Mouse (Mus musculus) embryonic facial prominence, embryonic 10.5 days (tissue): ENCODE measurements around the gene Mrpl12. TPM values are rescaled to one million over a fixed set of nuclear protein-coding genes. Genes with fewer than 3 reads are reported as not detected.
"Not testable (repeated sequence)": the region's sequence is repeated elsewhere in the genome, so short reads cannot be mapped to it uniquely, and the experiment has no call there.

Source experiments
- DNase-seq: peaks from one replicate; pipeline ENCODE4 v3.0.0-alpha.2; 2017; ENCODE audit warnings: low spot score
- H3K27ac ChIP-seq: fragments of 300-500 bp; sonication (generic); replicated peaks from 2 replicates; pipeline ENCODE4 v1.5.1; 2016; ENCODE audit warnings: mild to moderate bottlenecking
- H3K27me3 ChIP-seq: fragments of 300-500 bp; sonication (generic); replicated peaks from 2 replicates; pipeline ENCODE4 v1.6.1; 2016; ENCODE audit warnings: low read depth, mild to moderate bottlenecking; ENCODE audit not compliant: poor library complexity, severe bottlenecking
- H3K36me3 ChIP-seq: fragments of 300-500 bp; sonication (generic); replicated peaks from 2 replicates; pipeline ENCODE4 v1.6.1; 2016; ENCODE audit warnings: mild to moderate bottlenecking, moderate library complexity
- H3K4me1 ChIP-seq: fragments of 300-500 bp; sonication (generic); 2 replicates; pipeline ENCODE4 v1.6.1; 2016
- H3K4me3 ChIP-seq: fragments of 300-500 bp; sonication (generic); 2 replicates; pipeline ENCODE4 v1.5.1; 2016; ENCODE audit warnings: mild to moderate bottlenecking, moderate library complexity
- H3K9me3 ChIP-seq: fragments of 300-500 bp; sonication (generic); 2 replicates; pipeline ENCODE4 v1.6.1; 2016; ENCODE audit warnings: mild to moderate bottlenecking
- WGBS: fragments of 180-500 bp; shearing (Covaris S2); methylation state at CpG from one replicate; pipeline ENCODE4 v1.1.7; 2016; 5-methylcytosine and 5-hydroxymethylcytosine counted together
- polyA plus RNA-seq: library from polyadenylated mRNA; unstranded; fragments of >200 nt; fragmentation: Nextera tagmentation; extraction: Ambion mirVana; gene quantifications from 2 replicates; pipeline ENCODE4 v1.2.1, GENCODE M21; 2016

Gene Mrpl12
- polyA plus RNA-seq, 1 experiment from 2014 or later, result 206 TPM

DNA sequence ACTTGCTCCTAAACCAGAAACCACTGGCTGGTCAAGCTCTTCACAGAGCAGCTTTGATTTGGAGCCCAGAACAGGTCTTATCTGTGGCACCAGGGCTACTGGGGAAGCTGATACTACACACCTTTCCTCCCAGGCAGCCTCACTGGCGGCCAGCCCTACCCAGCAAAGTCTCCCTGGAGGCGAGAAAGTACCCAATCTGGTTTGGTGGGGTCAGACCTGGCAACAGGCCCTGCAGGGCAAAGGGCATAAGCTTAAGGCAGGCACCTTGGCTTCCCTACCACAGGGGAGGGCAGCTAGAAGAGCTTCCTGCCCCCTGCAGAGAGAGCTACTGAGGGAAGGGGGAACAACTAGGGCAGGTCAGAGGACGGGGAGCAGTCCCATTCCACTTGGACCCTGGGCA, 15.9 kb downstream of the Mrpl12 start:
- H3K27me3 ChIP-seq, result no peaks in the 10 kb centered on the region
- H3K36me3 ChIP-seq, result peaks cover 46% of the 10 kb centered on the region
- H3K27ac ChIP-seq, result no peak overlapping the region
- H3K4me3 ChIP-seq, result no peak overlapping the region
- H3K9me3 ChIP-seq, result no peaks in the 10 kb centered on the region
- DNase-seq, result peak; percentile 12
- peaks cover 6% of the 10 kb centered on the region; the same call in 1 of the 2 replicates for H3K4me1 ChIP-seq
- 19% methylated on average over 3 of the region's 3 CpGs for WGBS

- WGBS, result 69% methylated on average over 6 of the region's 6 CpGs
- peaks cover 39% of the 10 kb centered on the region for H3K36me3 ChIP-seq
- H3K4me1 ChIP-seq, result peaks cover 6% of the 10 kb centered on the region; the same call in 1 of the 2 replicates
- DNase-seq, result peak; percentile 11
- H3K4me3 ChIP-seq, result no peak overlapping the region
- H3K27me3 ChIP-seq, result no peaks in the 10 kb centered on the region
- no peaks in the 10 kb centered on the region for H3K9me3 ChIP-seq
- no peak overlapping the region for H3K27ac ChIP-seq
These were observed 16.6 kb downstream of the Mrpl12 start for GRCm38 (mm10) chr11:120501018-120501417.

- H3K4me1 ChIP-seq, result peaks cover 6% of the 10 kb centered on the region; the same call in 1 of the 2 replicates
- WGBS, result 94% methylated on average over 4 of the region's 4 CpGs
- no peaks in the 10 kb centered on the region for H3K9me3 ChIP-seq
- H3K27me3 ChIP-seq, result no peaks in the 10 kb centered on the region
- H3K36me3 ChIP-seq, result peaks cover 32% of the 10 kb centered on the region
- no peak overlapping the region for H3K4me3 ChIP-seq
- DNase-seq, result peak; percentile 7
- no peak overlapping the region for H3K27ac ChIP-seq
These were observed 17.3 kb downstream of the Mrpl12 start for GRCm38 (mm10) chr11:120501701-120502100.

DNA sequence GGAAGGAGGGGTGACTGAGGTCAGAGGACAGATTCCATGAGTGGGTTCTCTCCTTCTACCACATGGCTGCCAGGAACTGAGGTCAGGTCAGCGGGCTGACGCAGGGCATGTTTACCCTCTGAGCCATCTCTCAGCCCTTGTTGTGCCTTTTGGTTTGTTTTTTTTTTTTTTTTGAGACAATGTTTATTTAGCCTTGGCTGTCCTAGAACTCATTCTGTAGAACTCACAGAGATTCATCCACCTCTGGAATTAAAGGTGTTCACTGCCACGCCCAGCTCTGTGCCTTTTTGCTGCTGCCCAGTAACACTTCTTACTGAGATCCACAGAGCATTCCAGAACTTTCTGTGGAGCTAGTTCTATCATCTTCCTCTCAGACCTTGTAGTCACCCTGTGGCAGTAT, 21.2 kb downstream of the Mrpl12 start:
- Histone ChIP-seq H3K4me3 (no peak overlapping the region), H3K9me3 (no peaks in the 10 kb centered on the region), H3K4me1 (peaks cover 14% of the 10 kb centered on the region), H3K27ac (no peak overlapping the region), H3K36me3 (no peaks in the 10 kb centered on the region), H3K27me3 (no peaks in the 10 kb centered on the region)
- DNase-seq, result no peak
- WGBS, result 86% methylated on average over 3 of the region's 3 CpGs

DNA sequence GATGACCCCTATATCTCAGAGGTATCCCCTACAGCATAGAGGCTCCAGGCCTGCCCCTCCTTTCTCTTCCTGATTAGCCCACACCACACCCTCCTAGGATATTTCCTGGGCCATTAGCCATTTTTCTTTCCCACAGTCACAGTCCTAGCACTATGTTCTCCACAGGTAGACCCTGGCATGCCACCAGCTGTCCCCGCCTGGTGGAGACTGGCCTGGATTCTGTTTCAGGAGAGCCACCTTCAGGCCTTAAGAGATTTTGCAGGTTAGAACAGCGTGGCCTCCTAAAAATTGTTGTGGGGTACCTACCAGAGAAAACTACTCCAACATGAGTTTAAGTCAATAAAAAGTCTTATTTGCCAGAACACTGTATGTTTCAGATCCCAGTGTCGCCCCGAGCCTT, 22.5 kb downstream of the Mrpl12 start:
- peaks cover 21% of the 10 kb centered on the region for H3K4me1 ChIP-seq
- H3K36me3 ChIP-seq, result no peaks in the 10 kb centered on the region
- H3K27me3 ChIP-seq, result 0 out of 2 replicates have a peak, but pooled peaks cover 4% of the 10 kb centered on the region
- no peak overlapping the region for H3K27ac ChIP-seq
- H3K9me3 ChIP-seq, result no peaks in the 10 kb centered on the region
- peak; percentile 15 for DNase-seq
- H3K4me3 ChIP-seq, result no peak overlapping the region
- 63% methylated on average over 4 of the region's 4 CpGs for WGBS

DNA sequence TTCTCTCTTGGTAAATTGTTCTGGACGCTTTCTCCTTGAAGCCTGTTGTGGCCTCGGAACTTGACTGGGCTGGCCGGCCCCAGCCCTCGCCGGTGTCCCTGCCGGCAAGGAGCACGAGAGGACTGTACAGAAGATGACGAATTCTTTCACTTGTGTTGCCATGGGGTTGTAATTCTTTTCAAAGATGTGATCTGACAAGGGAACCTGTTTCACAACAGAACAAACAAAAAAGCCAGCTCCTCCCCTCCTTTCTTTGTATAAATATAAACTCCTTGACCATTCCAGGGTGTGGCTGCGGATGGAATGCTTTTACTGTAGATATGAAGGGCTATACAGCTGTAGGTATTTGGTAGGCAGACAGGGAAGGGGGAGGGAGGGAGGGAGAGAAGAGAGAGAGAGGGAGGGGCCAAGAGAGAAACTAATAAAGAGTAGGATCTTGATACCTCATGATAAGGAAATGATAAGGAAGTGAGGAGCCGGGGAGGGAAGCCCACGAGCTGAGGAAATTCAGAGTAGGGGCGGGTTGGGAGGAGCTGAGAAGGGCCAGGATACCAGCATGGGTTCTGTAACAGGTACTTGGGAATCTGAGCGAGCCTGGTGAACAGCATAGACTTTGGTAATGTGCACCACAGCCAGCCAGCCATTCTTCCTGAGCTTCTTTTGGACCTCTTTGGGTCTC, 23.3 kb downstream of the Mrpl12 start:
- no peaks in the 10 kb centered on the region for H3K9me3 ChIP-seq
- 86% methylated on average over 13 of the region's 13 CpGs for WGBS
- H3K4me1 ChIP-seq, result peaks cover 23% of the 10 kb centered on the region
- H3K36me3 ChIP-seq, result no peaks in the 10 kb centered on the region
- no peak overlapping the region for H3K4me3 ChIP-seq
- H3K27ac ChIP-seq, result no peak overlapping the region
- DNase-seq, result peak; percentile 7
- 0 out of 2 replicates have a peak, but pooled peaks cover 4% of the 10 kb centered on the region for H3K27me3 ChIP-seq

DNA sequence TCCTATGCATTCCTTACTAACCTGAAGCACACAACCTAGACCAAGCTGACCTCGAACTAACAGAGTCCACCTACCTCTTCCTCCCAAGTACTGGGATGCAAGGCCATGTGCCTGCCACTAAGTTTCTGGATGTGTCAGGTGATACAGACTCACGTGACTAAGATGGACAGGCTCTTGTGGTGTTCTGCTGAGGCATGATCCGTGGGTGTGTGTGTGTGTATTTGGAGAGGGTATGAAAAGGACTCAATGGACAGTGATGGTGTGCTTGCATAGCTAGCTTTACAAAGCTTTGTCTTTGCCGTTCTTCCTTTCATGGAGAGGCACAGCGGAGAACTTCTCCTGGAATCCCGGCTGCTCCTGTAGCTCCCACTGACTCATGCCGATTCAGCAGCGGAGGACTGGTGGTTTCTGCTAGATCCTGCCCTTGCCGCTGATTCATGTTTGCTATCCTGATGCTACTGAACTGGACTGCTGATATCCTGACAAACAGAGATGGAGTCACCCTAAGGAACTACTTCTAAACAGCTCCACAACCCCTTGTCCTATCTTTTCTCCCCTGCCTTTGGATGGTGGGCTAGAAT, 24.0 kb downstream of the Mrpl12 start:
- 0 out of 2 replicates have a peak, but pooled peaks cover 4% of the 10 kb centered on the region for H3K27me3 ChIP-seq
- no peaks in the 10 kb centered on the region for H3K36me3 ChIP-seq
- H3K27ac ChIP-seq, result no peak overlapping the region
- H3K4me3 ChIP-seq, result no peak overlapping the region
- DNase-seq, result peak; percentile 7
- WGBS, result 92% methylated on average over 9 of the region's 9 CpGs
- H3K9me3 ChIP-seq, result no peaks in the 10 kb centered on the region
- peaks cover 29% of the 10 kb centered on the region for H3K4me1 ChIP-seq

- Histone ChIP-seq H3K4me1 (peaks cover 29% of the 10 kb centered on the region), H3K4me3 (peak overlapping the region; percentile 48), H3K9me3 (no peaks in the 10 kb centered on the region), H3K36me3 (no peaks in the 10 kb centered on the region), H3K27ac (no peak overlapping the region), H3K27me3 (0 out of 2 replicates have a peak, but pooled peaks cover 4% of the 10 kb centered on the region)
- 27% methylated on average over 4 of the region's 4 CpGs for WGBS
- peak; percentile 10 for DNase-seq
These were observed 25.5 kb downstream of the Mrpl12 start for GRCm38 (mm10) chr11:120509940-120510339.

DNA sequence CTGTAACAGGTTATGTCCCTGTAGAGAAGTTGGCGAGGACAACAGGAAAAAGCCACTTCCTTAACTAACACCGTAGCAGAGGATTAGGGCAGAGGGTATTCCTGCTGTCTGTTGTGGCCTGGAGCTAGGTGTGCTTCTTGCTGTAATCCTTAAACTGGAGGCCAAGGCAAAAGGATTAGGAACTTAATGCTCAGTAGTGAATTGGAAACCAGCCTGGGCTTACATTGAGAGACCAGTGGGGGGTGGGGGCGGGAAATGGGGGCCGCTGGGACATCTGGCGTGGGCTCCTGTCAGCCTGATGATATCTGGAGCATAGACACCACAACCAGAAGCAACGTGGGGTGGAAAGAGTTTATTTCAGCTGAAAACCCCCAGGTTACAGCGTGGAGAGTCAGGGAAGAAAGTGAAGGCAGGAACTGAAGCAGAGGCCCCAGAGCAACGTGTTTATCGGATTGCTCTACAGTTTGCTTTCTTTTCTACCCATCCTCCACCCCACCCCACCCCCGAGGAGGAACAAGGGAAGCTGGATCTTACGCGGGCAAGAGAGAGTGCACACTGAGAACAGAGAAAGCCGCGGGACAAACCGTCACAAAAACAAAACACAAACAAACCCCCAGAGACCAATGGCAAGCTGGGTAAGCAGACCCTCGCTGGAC, 26.1 kb downstream of the Mrpl12 start:
- WGBS, result 4% methylated on average over 16 of the region's 16 CpGs
- Histone ChIP-seq H3K27me3 (0 out of 2 replicates have a peak, but pooled peaks cover 4% of the 10 kb centered on the region), H3K4me3 (peak overlapping the region; percentile 48), H3K27ac (peak overlapping the region; percentile 78), H3K36me3 (no peaks in the 10 kb centered on the region), H3K4me1 (peaks cover 29% of the 10 kb centered on the region), H3K9me3 (no peaks in the 10 kb centered on the region)
- DNase-seq, result peak; percentile 39

- Histone ChIP-seq H3K27me3 (0 out of 2 replicates have a peak, but pooled peaks cover 4% of the 10 kb centered on the region), H3K27ac (no peak overlapping the region), H3K9me3 (no peaks in the 10 kb centered on the region), H3K4me3 (no peak overlapping the region), H3K4me1 (peaks cover 29% of the 10 kb centered on the region), H3K36me3 (no peaks in the 10 kb centered on the region)
- 44% methylated on average over 6 of the region's 6 CpGs for WGBS
- DNase-seq, result no peak
These were observed 28.5 kb downstream of the Mrpl12 start for GRCm38 (mm10) chr11:120512790-120513453.

DNA sequence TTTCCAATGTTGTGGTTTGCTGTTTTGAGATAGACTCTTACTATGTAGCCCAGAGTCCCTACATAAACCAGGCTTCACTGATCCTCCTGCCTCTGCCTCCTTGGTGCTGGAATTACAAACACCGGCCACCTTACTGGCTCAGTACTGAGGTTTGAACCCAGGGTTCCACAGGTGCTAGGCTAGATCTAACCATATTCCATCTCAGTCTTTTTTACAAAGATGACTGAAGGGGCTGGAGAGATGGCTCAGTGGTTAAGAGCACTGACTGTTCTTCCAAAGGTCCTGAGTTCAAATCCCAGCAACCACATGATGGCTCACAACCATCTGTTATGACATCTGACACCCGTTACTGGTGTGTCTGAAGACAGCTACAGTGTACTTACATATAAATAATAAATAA, 29.8 kb downstream of the Mrpl12 start:
- peaks cover 29% of the 10 kb centered on the region for H3K4me1 ChIP-seq
- DNase-seq, H3K27ac ChIP-seq, H3K9me3 ChIP-seq, H3K36me3 ChIP-seq, H3K27me3 ChIP-seq, H3K4me3 ChIP-seq: not testable (repeated sequence)
- WGBS, result 90% methylated on average over 2 of the region's 2 CpGs

DNA sequence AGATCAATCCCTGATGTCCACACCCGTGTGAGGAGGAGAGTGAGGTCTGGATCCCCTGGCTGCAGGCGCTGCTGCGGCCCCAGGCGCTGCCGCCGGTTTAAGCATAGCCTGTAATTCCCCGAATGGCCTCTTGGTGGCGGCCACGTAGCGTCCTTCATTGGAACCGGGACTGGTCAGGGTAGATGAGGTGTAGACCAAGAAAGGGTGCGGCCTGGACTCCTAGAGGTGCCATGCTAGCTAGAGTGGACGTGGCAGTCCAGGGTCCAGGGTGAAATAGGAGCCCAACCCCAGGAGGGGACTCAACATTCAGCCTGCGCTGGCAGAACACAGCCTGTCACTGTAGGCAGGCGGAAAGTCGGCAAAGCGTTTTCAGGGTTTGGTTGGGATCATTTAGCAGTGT, 31.2 kb downstream of the Mrpl12 start:
- H3K27ac ChIP-seq, result no peak overlapping the region
- H3K9me3 ChIP-seq, result no peaks in the 10 kb centered on the region
- peaks cover 30% of the 10 kb centered on the region for H3K4me1 ChIP-seq
- peak; percentile 90 for DNase-seq
- 16% methylated on average over 17 of the region's 17 CpGs for WGBS
- no peaks in the 10 kb centered on the region for H3K36me3 ChIP-seq
- peak overlapping the region; percentile 29; the same call in 1 of the 2 replicates for H3K4me3 ChIP-seq
- 0 out of 2 replicates have a peak, but pooled peaks cover 4% of the 10 kb centered on the region for H3K27me3 ChIP-seq
